Mouse (Mus musculus) C2C12 (cell line): Measurements from ENCODE around the gene Ttc36. TPM values are rescaled to one million over a fixed set of nuclear protein-coding genes. Genes with fewer than 3 reads are reported as not detected.

Source experiments
- H3K27me3 ChIP-seq: one replicate; pipeline ENCODE4 v1.6.1; 2011; ENCODE audit not compliant: control insufficient read depth, insufficient read depth, insufficient read length
- H3K36me3 ChIP-seq: one replicate; pipeline ENCODE4 v1.6.1; 2011; ENCODE audit not compliant: control insufficient read depth, insufficient read depth
- H3K4me3 ChIP-seq: one replicate; pipeline ENCODE4 v1.5.1; 2011; ENCODE audit warnings: mild to moderate bottlenecking, control low read depth; ENCODE audit not compliant: poor library complexity, insufficient read depth, severe bottlenecking
- H3K79me2 ChIP-seq: one replicate; pipeline ENCODE4 v1.6.1; 2011; ENCODE audit not compliant: control insufficient read depth, insufficient read depth
- H3K79me3 ChIP-seq: one replicate; pipeline ENCODE4 v1.6.1; 2011; ENCODE audit warnings: low read depth, control low read depth
- H3ac ChIP-seq: one replicate; pipeline ENCODE3; 2011; ENCODE audit warnings: low read depth; ENCODE audit not compliant: control insufficient read depth, insufficient read length
- CEBPB ChIP-seq: IDR thresholded peaks from one replicate; pipeline ENCODE4 v1.6.1; 2011; ENCODE audit warnings: low read depth, mild to moderate bottlenecking, control low read depth, moderate library complexity
- CTCF ChIP-seq: IDR thresholded peaks from one replicate; pipeline ENCODE4 v1.5.1; 2011; ENCODE audit not compliant: control insufficient read depth, insufficient read depth, insufficient read length
- FOSL1 ChIP-seq: IDR thresholded peaks from one replicate; pipeline ENCODE4 v1.8.0; 2011; ENCODE audit warnings: mild to moderate bottlenecking, low read length; ENCODE audit not compliant: poor library complexity, insufficient read depth, severe bottlenecking
- MAX ChIP-seq: IDR thresholded peaks from one replicate; pipeline ENCODE4 v1.6.1; 2011; ENCODE audit warnings: mild to moderate bottlenecking, control low read depth
- MYOD1 ChIP-seq: IDR thresholded peaks from one replicate; pipeline ENCODE4 v1.6.1; 2011; ENCODE audit warnings: low read depth; ENCODE audit not compliant: control insufficient read depth, insufficient read length
- MYOG ChIP-seq: IDR thresholded peaks from one replicate; pipeline ENCODE4 v1.6.1; 2011; ENCODE audit not compliant: control insufficient read depth, insufficient read length; ENCODE audit errors: extremely low read depth
- USF1 ChIP-seq: IDR thresholded peaks from one replicate; pipeline ENCODE4 v1.6.1; 2011; ENCODE audit warnings: low read depth, mild to moderate bottlenecking, control low read depth, moderate library complexity
- long read RNA-seq, 2 experiments: library from polyadenylated mRNA; unstranded; transcript quantifications; one replicate each; pipeline ENCODE4 v2.0.0; 2019 to 2020
- polyA plus RNA-seq: library from polyadenylated mRNA; unstranded; fragments of >200 nt; fragmentation: generic; extraction: Trizol; gene quantifications from one replicate; pipeline ENCODE4 v1.2.1, GENCODE M21; 2012; ENCODE audit warnings: missing spikeins

Ttc36 gene
- not detected for polyA plus RNA-seq
- long read RNA-seq, experiment 1 = 0 reads
- long read RNA-seq, experiment 2 = 0 reads

DNA sequence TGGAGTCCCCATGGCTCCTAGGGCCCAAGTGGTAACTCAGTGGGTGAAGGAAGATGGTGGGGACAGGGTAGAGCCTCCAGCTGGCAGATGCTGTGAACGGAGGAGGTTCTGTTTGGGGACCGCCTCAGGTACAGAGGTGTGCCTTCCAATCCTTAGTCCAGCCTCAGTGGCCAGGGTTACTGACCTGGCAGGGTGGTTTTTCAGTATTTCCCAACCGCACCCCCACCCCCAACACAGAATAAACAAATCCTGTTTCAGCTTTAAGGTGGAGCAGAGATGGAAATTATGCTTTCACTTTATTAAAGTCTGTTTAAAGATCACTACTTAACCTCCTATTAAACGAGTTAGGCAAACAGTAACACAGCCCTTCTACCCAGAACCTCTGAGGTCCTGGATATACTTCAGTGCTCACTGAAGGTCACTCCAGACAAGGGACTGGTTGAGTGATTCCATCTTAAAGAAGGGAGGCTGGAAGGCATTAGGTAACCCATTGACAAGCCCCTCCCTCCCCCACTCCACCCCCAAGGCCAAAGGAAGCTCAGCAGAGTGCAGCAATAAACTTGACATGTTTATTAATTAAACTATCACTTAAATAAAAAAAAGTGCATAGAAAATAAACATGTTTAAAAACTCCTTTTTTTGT is at the start of gene Ttc36:
Gene Ttc36, minus strand, starts transcription at position 265 of the 643 bp plus-strand sequence.
- no peaks in the 10 kb centered on the region for H3K27me3 ChIP-seq
- TF ChIP-seq FOSL1 = no peak
- no peak for TF ChIP-seq USF1
- no peak for TF ChIP-seq CTCF
- TF ChIP-seq MYOG = no peak
- no peak for TF ChIP-seq CEBPB
- no peak for TF ChIP-seq MAX
- no peak for TF ChIP-seq MYOD1

DNA sequence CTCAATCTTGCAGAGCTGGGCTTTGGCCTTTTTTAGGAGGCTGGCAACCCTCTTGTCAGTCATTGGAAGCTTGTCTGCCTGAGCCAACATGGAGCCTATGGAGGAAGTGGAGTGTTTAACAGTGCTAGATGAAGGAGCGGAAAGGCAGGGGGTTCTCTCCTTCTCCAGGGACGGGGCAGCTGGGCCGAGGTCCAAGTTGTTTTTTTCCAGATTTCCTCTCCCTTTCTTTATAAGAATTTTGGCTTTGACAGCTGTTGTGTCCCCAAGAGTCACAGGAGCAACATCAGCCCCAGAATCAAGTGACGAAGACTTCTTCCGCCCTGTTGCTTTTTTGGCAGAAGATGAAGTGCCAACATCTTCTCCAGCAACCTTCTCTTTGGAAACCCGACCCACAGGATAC is 44.6 kb upstream of the Ttc36 start:
- Histone ChIP-seq H3ac (no peak overlapping the region), H3K36me3 (peaks cover 87% of the 10 kb centered on the region), H3K79me2 (peaks cover 19% of the 10 kb centered on the region), H3K4me3 (no peak overlapping the region), H3K79me3 (peaks cover 11% of the 10 kb centered on the region), H3K27me3 (no peaks in the 10 kb centered on the region)
- no peak for TF ChIP-seq MYOD1

More for the DNA sequence above, at the start of gene Ttc36:
- no peaks in the 10 kb centered on the region for H3K79me3 ChIP-seq
- no peak within 1 kb of the TSS for H3ac ChIP-seq
- H3K36me3 ChIP-seq = peaks cover 32% of the 10 kb centered on the region
- no peak within 1 kb of the TSS for H3K4me3 ChIP-seq
- no peaks in the 10 kb centered on the region for H3K79me2 ChIP-seq

DNA sequence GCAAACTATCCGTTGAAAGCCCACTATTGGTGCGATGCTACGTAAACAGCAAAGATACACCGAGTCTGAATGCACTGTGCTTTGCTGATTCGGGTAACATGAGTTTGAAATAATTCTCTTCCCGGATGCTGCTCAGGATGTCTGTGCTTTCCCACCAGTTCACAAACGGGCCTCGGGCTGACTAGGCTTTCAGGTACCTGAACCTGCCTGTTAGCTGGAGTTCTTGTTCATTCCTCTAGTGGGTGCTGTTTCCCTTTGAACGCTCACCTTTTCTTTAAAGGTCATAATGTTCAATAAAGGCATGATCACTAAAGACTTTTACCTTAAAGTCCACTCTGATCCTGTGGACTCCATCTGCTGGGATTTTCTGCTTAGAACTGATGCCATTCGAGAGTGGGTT is 38.4 kb upstream of the Ttc36 start:
- Histone ChIP-seq H3K4me3 (no peak overlapping the region), H3K27me3 (no peaks in the 10 kb centered on the region), H3K79me3 (no peaks in the 10 kb centered on the region), H3ac (no peak overlapping the region), H3K79me2 (no peaks in the 10 kb centered on the region), H3K36me3 (peaks cover 64% of the 10 kb centered on the region)
- no peak for TF ChIP-seq MAX
- TF ChIP-seq MYOG = no peak
- no peak for TF ChIP-seq MYOD1
- no peak for TF ChIP-seq CEBPB
- TF ChIP-seq CTCF = no peak
- no peak for TF ChIP-seq FOSL1
- TF ChIP-seq USF1 = no peak

DNA sequence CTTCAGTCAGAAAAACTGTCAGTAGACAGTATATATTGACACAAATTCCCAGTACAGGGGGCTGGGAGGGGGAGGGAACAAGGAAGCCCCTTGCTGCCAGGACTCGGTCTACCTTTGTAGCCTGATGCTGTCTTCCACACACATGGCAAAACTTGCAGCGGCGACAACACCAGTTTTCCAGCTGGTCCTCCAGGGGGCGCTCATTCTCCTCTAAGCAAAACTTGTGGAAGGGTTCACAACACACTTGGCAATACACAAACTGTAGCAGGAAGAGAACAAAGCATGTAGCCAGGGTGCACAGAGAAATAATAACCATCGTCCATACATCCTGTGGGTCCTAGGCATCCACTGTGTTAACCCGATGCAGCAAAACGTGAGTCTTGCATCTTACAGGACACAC is 33.6 kb upstream of the Ttc36 start:
- Histone ChIP-seq H3K79me2 (no peaks in the 10 kb centered on the region), H3K79me3 (no peaks in the 10 kb centered on the region), H3K4me3 (no peak overlapping the region), H3ac (no peak overlapping the region), H3K36me3 (peaks cover 66% of the 10 kb centered on the region), H3K27me3 (no peaks in the 10 kb centered on the region)
- TF ChIP-seq MAX (no peak), CTCF (peak; percentile 25)

DNA sequence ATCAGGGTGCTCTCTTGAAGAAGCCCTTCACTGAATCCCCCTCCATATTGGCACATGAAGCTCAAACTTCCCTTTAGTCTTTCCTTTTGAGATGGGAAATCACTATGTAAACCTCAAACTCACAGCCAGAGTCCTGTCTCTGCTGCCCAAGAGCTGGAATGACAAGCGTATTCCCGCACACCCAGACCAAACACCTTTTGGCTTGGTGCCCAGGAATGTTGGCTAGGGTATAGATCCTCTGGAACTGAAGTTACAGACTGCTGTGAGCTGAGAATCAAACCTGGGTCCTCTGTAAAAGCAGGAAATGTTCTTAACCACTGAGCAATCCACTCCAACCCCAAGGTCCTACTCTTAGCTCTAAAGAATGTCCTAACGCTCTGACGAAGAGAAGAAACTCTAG is 29.5 kb upstream of the Ttc36 start:
- no peak for TF ChIP-seq MYOD1
- no peak for TF ChIP-seq CEBPB
- TF ChIP-seq CTCF = no peak
- TF ChIP-seq FOSL1 = no peak
- peaks cover 72% of the 10 kb centered on the region for H3K36me3 ChIP-seq

DNA sequence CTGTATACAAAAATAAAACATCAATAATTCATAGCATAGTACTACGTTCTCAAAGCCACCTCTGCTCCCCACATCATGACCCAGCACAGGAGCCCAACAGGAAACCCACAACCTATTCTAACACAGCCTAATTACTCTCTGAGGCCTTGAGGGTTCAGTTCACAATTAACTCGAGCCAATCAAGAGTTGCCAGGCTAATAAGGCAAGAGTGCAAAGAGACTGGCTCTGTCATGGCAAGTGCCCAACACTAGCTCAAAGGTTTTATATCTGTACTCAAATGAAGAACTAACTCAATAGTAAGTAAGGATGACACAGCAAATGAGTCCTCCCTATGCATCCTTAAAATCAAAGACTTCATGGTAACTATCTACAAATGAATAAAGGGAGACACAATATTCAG is 27.6 kb upstream of the Ttc36 start:
- no peaks in the 10 kb centered on the region for H3K79me2 ChIP-seq
- H3K36me3 ChIP-seq = peaks cover 78% of the 10 kb centered on the region
- H3K79me3 ChIP-seq = no peaks in the 10 kb centered on the region
- no peaks in the 10 kb centered on the region for H3K27me3 ChIP-seq
- no peak overlapping the region for H3ac ChIP-seq
- TF ChIP-seq CTCF (no peak), CEBPB (no peak), FOSL1 (no peak), USF1 (no peak), MYOG (no peak), MYOD1 (no peak), MAX (no peak)
- H3K4me3 ChIP-seq = no peak overlapping the region

More for the DNA sequence above, 29.5 kb upstream of the Ttc36 start:
- Histone ChIP-seq H3ac (no peak overlapping the region), H3K27me3 (no peaks in the 10 kb centered on the region), H3K4me3 (no peak overlapping the region), H3K79me3 (no peaks in the 10 kb centered on the region), H3K79me2 (no peaks in the 10 kb centered on the region)

DNA sequence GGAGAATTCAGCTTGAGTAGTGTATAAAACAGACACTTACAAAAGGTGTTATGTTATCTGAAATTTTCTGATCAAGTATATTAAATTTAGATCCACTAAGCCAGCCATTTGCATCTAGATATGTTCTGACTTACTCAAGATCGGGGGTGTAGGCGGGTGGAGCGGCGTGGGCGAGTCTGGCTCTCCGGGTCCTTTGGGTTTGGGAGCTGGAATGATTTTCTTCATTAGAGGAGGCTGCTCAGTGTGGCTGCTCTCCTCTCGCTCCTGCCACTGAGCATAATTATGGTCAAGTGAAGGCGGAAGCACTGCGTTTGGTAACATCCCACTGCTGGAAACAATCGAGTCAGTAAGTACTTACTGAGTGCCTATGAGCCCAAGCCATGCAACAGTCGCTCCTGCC is 26.1 kb upstream of the Ttc36 start:
- no peak overlapping the region for H3ac ChIP-seq
- peaks cover 80% of the 10 kb centered on the region for H3K36me3 ChIP-seq
- no peak overlapping the region for H3K4me3 ChIP-seq
- H3K79me2 ChIP-seq = no peaks in the 10 kb centered on the region
- no peaks in the 10 kb centered on the region for H3K79me3 ChIP-seq
- no peaks in the 10 kb centered on the region for H3K27me3 ChIP-seq
- TF ChIP-seq CTCF (no peak), FOSL1 (no peak), CEBPB (no peak), MAX (no peak), MYOG (no peak), MYOD1 (no peak), USF1 (no peak)
